Mouse (Mus musculus) stomach, embryonic 14.5 days (tissue): Measurements from ENCODE around the gene Cebpa. TPM values are rescaled to one million over a fixed set of nuclear protein-coding genes. Genes with fewer than 3 reads are reported as not detected.
A peak's percentile ranks its signal among the peaks of the same experiment; 100 is the strongest.

Source experiments
- ATAC-seq: fragments of 200-750 bp; cut with Nextera tagmentation; 2 replicates; pipeline ENCODE4 v1.8.0; 2017; ENCODE audit warnings: low read depth, moderate TSS enrichment; ENCODE audit not compliant: insufficient number of reproducible peaks, insufficient read depth, low FRiP score
- H3K27ac ChIP-seq: fragments of 300-500 bp; sonication (generic); 2 replicates; pipeline ENCODE4 v1.5.1; 2014; ENCODE audit warnings: mild to moderate bottlenecking, low read length, moderate library complexity, mixed read lengths
- H3K27me3 ChIP-seq: fragments of 300-500 bp; sonication (generic); 2 replicates; pipeline ENCODE4 v1.6.1; 2014; ENCODE audit warnings: low read length, control low read depth, mixed read lengths; ENCODE audit not compliant: control insufficient read depth, insufficient read depth
- H3K36me3 ChIP-seq: fragments of 300-500 bp; sonication (generic); 2 replicates; pipeline ENCODE4 v1.6.1; 2014; ENCODE audit warnings: mild to moderate bottlenecking, control low read depth, low read length, moderate library complexity, mixed read lengths; ENCODE audit not compliant: control insufficient read depth, insufficient read depth
- H3K4me1 ChIP-seq: fragments of 300-500 bp; sonication (generic); 2 replicates; pipeline ENCODE4 v1.6.1; 2014; ENCODE audit warnings: low read length, control low read depth, mixed read lengths; ENCODE audit not compliant: control insufficient read depth, insufficient read depth
- H3K4me2 ChIP-seq: fragments of 300-500 bp; sonication (generic); replicated peaks from 2 replicates; pipeline ENCODE4 v1.6.1; 2014; ENCODE audit warnings: low read depth, low read length, control low read depth
- H3K4me3 ChIP-seq: fragments of 300-500 bp; sonication (generic); 2 replicates; pipeline ENCODE4 v1.5.1; 2014; ENCODE audit warnings: low read depth, low read length, control low read depth
- H3K9ac ChIP-seq: fragments of 300-500 bp; sonication (generic); replicated peaks from 2 replicates; pipeline ENCODE4 v1.6.1; 2014; ENCODE audit warnings: low read depth, mild to moderate bottlenecking, control low read depth, low read length, moderate library complexity, mixed read lengths
- H3K9me3 ChIP-seq: fragments of 300-500 bp; sonication (generic); 2 replicates; pipeline ENCODE4 v1.6.1; 2016; ENCODE audit warnings: low read depth, low read length, control low read depth; ENCODE audit not compliant: control insufficient read depth
- WGBS: fragments of 180-500 bp; shearing (Covaris S2); extraction: QIAGEN DNeasy Blood & Tissue Kit; methylation state at CpG from one replicate; pipeline ENCODE4 v1.1.7; 2014; 5-methylcytosine and 5-hydroxymethylcytosine counted together
- polyA plus RNA-seq: library from polyadenylated mRNA; unstranded; fragments of >200 nt; fragmentation: Nextera tagmentation; extraction: Ambion mirVana; gene quantifications from 2 replicates; pipeline ENCODE4 v1.2.1, GENCODE M21; 2014

Cebpa gene
- polyA plus RNA-seq, 1 experiment from 2014 or later: 3.7 TPM

GRCm38 (mm10) chr7:35116524-35116923, 2.6 kb upstream of the Cebpa start:
- no peak overlapping the region for H3K4me3 ChIP-seq
- H3K36me3 ChIP-seq: no peaks in the 10 kb centered on the region
- H3K27me3 ChIP-seq: peaks cover 19% of the 10 kb centered on the region
- ATAC-seq: no peak
- 53% methylated on average over 3 of the region's 3 CpGs for WGBS
- H3K4me1 ChIP-seq: peaks cover 8% of the 10 kb centered on the region; the same call in 1 of the 2 replicates
- H3K9ac ChIP-seq: no peak overlapping the region
- peak overlapping the region; percentile 18; the same call in 1 of the 2 replicates for H3K27ac ChIP-seq
- no peaks in the 10 kb centered on the region for H3K9me3 ChIP-seq
- no peak overlapping the region for H3K4me2 ChIP-seq

- H3K27ac ChIP-seq: peak overlapping the region; percentile 18; the same call in 1 of the 2 replicates
- 37% methylated on average over 5 of the region's 5 CpGs for WGBS
- H3K9ac ChIP-seq: no peak overlapping the region
- H3K27me3 ChIP-seq: peaks cover 21% of the 10 kb centered on the region
- H3K36me3 ChIP-seq: no peaks in the 10 kb centered on the region
- no peak overlapping the region for H3K4me2 ChIP-seq
- H3K4me3 ChIP-seq: no peak overlapping the region
- H3K4me1 ChIP-seq: peaks cover 8% of the 10 kb centered on the region; the same call in 1 of the 2 replicates
- no peak for ATAC-seq
- no peaks in the 10 kb centered on the region for H3K9me3 ChIP-seq
Measured at GRCm38 (mm10) chr7:35117052-35117451, 2.0 kb upstream of the Cebpa start.

GRCm38 (mm10) chr7:35117761-35118098, 1.4 kb upstream of the Cebpa start:
- no peak for ATAC-seq
- Histone ChIP-seq H3K9me3 (no peaks in the 10 kb centered on the region), H3K27ac (peak overlapping the region; percentile 84; the same call in 1 of the 2 replicates), H3K9ac (peak overlapping the region; percentile 47; the same call in 1 of the 2 replicates), H3K4me2 (peak overlapping the region; percentile 94), H3K4me3 (peak overlapping the region; percentile 56), H3K4me1 (peaks cover 8% of the 10 kb centered on the region; the same call in 1 of the 2 replicates), H3K36me3 (no peaks in the 10 kb centered on the region), H3K27me3 (peaks cover 24% of the 10 kb centered on the region)
- 1% methylated on average over 25 of the region's 25 CpGs for WGBS

- H3K4me1 ChIP-seq: peaks cover 8% of the 10 kb centered on the region; the same call in 1 of the 2 replicates
- peak; percentile 62; the same call in 1 of the 2 replicates for ATAC-seq
- under 1% methylated on average over 49 of the region's 49 CpGs for WGBS
- peak overlapping the region; percentile 84 for H3K27ac ChIP-seq
- H3K36me3 ChIP-seq: no peaks in the 10 kb centered on the region
- H3K9me3 ChIP-seq: no peaks in the 10 kb centered on the region
- peak overlapping the region; percentile 47; the same call in 1 of the 2 replicates for H3K9ac ChIP-seq
- H3K27me3 ChIP-seq: peaks cover 24% of the 10 kb centered on the region
- H3K4me3 ChIP-seq: peak overlapping the region; percentile 56
- peak overlapping the region; percentile 94 for H3K4me2 ChIP-seq
Measured at GRCm38 (mm10) chr7:35118099-35118781, 853 bp upstream of the Cebpa start.

GRCm38 (mm10) chr7:35119506-35120145, 533 bp downstream of the Cebpa start:
- no peaks in the 10 kb centered on the region for H3K9me3 ChIP-seq
- H3K27ac ChIP-seq: peak overlapping the region; percentile 21; the same call in 1 of the 2 replicates
- WGBS: 1% methylated on average over 52 of the region's 83 CpGs
- peak overlapping the region; percentile 94 for H3K4me2 ChIP-seq
- H3K27me3 ChIP-seq: peaks cover 24% of the 10 kb centered on the region
- peaks cover 8% of the 10 kb centered on the region; the same call in 1 of the 2 replicates for H3K4me1 ChIP-seq
- no peaks in the 10 kb centered on the region for H3K36me3 ChIP-seq
- H3K9ac ChIP-seq: peak overlapping the region; percentile 57
- peak; percentile 20 for ATAC-seq
- H3K4me3 ChIP-seq: peak overlapping the region; percentile 56

GRCm38 (mm10) chr7:35120146-35120691, 1.1 kb downstream of the Cebpa start:
- Histone ChIP-seq H3K4me3 (peak overlapping the region; percentile 56), H3K9me3 (no peaks in the 10 kb centered on the region), H3K4me1 (peaks cover 8% of the 10 kb centered on the region; the same call in 1 of the 2 replicates), H3K36me3 (no peaks in the 10 kb centered on the region), H3K9ac (peak overlapping the region; percentile 57), H3K27ac (no peak overlapping the region), H3K4me2 (peak overlapping the region; percentile 94), H3K27me3 (peaks cover 24% of the 10 kb centered on the region)
- ATAC-seq: no peak
- WGBS: under 1% methylated on average over 53 of the region's 53 CpGs

GRCm38 (mm10) chr7:35121150-35121549, 2.1 kb downstream of the Cebpa start:
- Histone ChIP-seq H3K36me3 (no peaks in the 10 kb centered on the region), H3K4me3 (peak overlapping the region; percentile 56), H3K9me3 (no peaks in the 10 kb centered on the region), H3K9ac (no peak overlapping the region; the same call in 1 of the 2 replicates), H3K27me3 (peaks cover 24% of the 10 kb centered on the region), H3K4me1 (peaks cover 8% of the 10 kb centered on the region; the same call in 1 of the 2 replicates), H3K4me2 (peak overlapping the region; percentile 94), H3K27ac (no peak overlapping the region)
- WGBS: 27% methylated on average over 8 of the region's 8 CpGs
- ATAC-seq: no peak
